Mouse (Mus musculus) forebrain, embryonic 15.5 days (tissue): ENCODE data around the gene Hoxa1. TPM values are rescaled to one million over a fixed set of nuclear protein-coding genes. Genes with fewer than 3 reads are reported as not detected.

Experiments used
- ATAC-seq: fragments of 200-750 bp; cut with Nextera tagmentation; replicated peaks from 2 replicates; pipeline ENCODE4 v1.8.0; 2017; ENCODE audit warnings: mild to moderate bottlenecking, moderate TSS enrichment, moderate library complexity
- H3K27ac ChIP-seq: fragments of 300-500 bp; sonication (generic); replicated peaks from 2 replicates; pipeline ENCODE4 v1.5.1; 2015; ENCODE audit warnings: mild to moderate bottlenecking, inconsistent platforms
- H3K27me3 ChIP-seq: fragments of 300-500 bp; sonication (generic); 2 replicates; pipeline ENCODE4 v1.6.1; 2015; ENCODE audit warnings: inconsistent platforms
- H3K36me3 ChIP-seq: fragments of 300-500 bp; sonication (generic); 2 replicates; pipeline ENCODE4 v1.6.1; 2015; ENCODE audit warnings: mild to moderate bottlenecking, inconsistent platforms
- H3K4me1 ChIP-seq: fragments of 300-500 bp; sonication (generic); 2 replicates; pipeline ENCODE4 v1.6.1; 2015; ENCODE audit warnings: inconsistent platforms
- H3K4me2 ChIP-seq: fragments of 300-500 bp; sonication (generic); replicated peaks from 2 replicates; pipeline ENCODE4 v1.6.1; 2015; ENCODE audit warnings: mild to moderate bottlenecking, inconsistent platforms
- H3K4me3 ChIP-seq: fragments of 300-500 bp; sonication (generic); 2 replicates; pipeline ENCODE4 v1.5.1; 2015; ENCODE audit warnings: mild to moderate bottlenecking, inconsistent platforms
- H3K9ac ChIP-seq: fragments of 300-500 bp; sonication (generic); replicated peaks from 2 replicates; pipeline ENCODE4 v1.6.1; 2015; ENCODE audit warnings: mild to moderate bottlenecking, inconsistent platforms
- H3K9me3 ChIP-seq: fragments of 300-500 bp; sonication (generic); 2 replicates; pipeline ENCODE4 v1.6.1; 2016; ENCODE audit warnings: inconsistent platforms
- WGBS: fragments of 180-500 bp; shearing (Covaris S2); methylation state at CpG from one replicate; pipeline ENCODE4 v1.1.7; 2015; ENCODE audit warnings: mixed read lengths; 5-methylcytosine and 5-hydroxymethylcytosine counted together
- polyA plus RNA-seq: library from polyadenylated mRNA; unstranded; fragments of >200 nt; fragmentation: Nextera tagmentation; extraction: Ambion mirVana; gene quantifications from 2 replicates; pipeline ENCODE4 v1.2.1, GENCODE M21; 2015

Gene Hoxa1
- polyA plus RNA-seq, 1 experiment from 2014 or later, result not detected

DNA sequence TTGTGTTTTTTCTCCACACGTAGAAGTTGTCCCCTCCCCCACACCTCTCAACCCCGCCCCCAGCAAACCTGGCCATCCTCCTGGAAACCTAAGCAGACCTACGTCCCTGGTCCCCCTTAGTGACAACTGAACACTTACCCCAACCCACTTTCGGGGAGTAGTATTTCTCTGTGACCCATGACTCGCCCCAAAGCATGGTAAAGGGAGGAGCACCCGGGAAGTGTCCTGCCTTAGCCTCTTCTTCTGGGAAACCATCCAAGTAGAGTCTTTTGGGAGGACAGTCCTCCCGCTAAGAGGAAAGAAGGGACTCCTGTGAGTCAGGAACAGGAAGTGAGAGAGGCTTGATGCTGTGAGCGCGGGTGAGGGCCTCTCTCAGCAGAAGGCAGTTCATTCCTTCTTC is 1.9 kb upstream of the Hoxa1 start:
- Histone ChIP-seq H3K9ac (no peak overlapping the region), H3K36me3 (no peaks in the 10 kb centered on the region), H3K4me3 (no peak overlapping the region), H3K9me3 (no peaks in the 10 kb centered on the region), H3K4me1 (peaks cover 14% of the 10 kb centered on the region), H3K27me3 (peaks cover 95% of the 10 kb centered on the region), H3K4me2 (no peak overlapping the region), H3K27ac (no peak overlapping the region)
- no peak for ATAC-seq
- WGBS, result 4% methylated on average over 8 of the region's 9 CpGs

GRCm38 (mm10) chr6:52159164-52159761 is 1.1 kb upstream of the Hoxa1 start:
- no peaks in the 10 kb centered on the region for H3K9me3 ChIP-seq
- no peak overlapping the region for H3K27ac ChIP-seq
- no peaks in the 10 kb centered on the region for H3K36me3 ChIP-seq
- peaks cover 14% of the 10 kb centered on the region for H3K4me1 ChIP-seq
- peaks cover 97% of the 10 kb centered on the region for H3K27me3 ChIP-seq
- H3K4me2 ChIP-seq, result peak overlapping the region; percentile 93; the same call in 1 of the 2 replicates
- WGBS, result 4% methylated on average over 12 of the region's 12 CpGs
- ATAC-seq, result no peak
- H3K9ac ChIP-seq, result no peak overlapping the region
- peak overlapping the region; percentile 46; the same call in 1 of the 2 replicates for H3K4me3 ChIP-seq

GRCm38 (mm10) chr6:52157466-52158275 is 446 bp downstream of the Hoxa1 start:
- Histone ChIP-seq H3K4me1 (peaks cover 14% of the 10 kb centered on the region), H3K36me3 (no peaks in the 10 kb centered on the region), H3K4me2 (peak overlapping the region; percentile 93), H3K9me3 (no peaks in the 10 kb centered on the region), H3K9ac (no peak overlapping the region), H3K27me3 (peaks cover 97% of the 10 kb centered on the region), H3K27ac (no peak overlapping the region), H3K4me3 (peak overlapping the region; percentile 46)
- peak; percentile 29 for ATAC-seq
- WGBS, result 2% methylated on average over 32 of the region's 32 CpGs

GRCm38 (mm10) chr6:52156551-52157200 is 1.4 kb downstream of the Hoxa1 start:
- H3K9me3 ChIP-seq, result no peaks in the 10 kb centered on the region
- peaks cover 97% of the 10 kb centered on the region for H3K27me3 ChIP-seq
- H3K9ac ChIP-seq, result no peak overlapping the region
- no peaks in the 10 kb centered on the region for H3K36me3 ChIP-seq
- no peak overlapping the region for H3K27ac ChIP-seq
- WGBS, result 1% methylated on average over 20 of the region's 20 CpGs
- H3K4me1 ChIP-seq, result peaks cover 14% of the 10 kb centered on the region
- ATAC-seq, result no peak
- H3K4me2 ChIP-seq, result no peak overlapping the region
- H3K4me3 ChIP-seq, result no peak overlapping the region

DNA sequence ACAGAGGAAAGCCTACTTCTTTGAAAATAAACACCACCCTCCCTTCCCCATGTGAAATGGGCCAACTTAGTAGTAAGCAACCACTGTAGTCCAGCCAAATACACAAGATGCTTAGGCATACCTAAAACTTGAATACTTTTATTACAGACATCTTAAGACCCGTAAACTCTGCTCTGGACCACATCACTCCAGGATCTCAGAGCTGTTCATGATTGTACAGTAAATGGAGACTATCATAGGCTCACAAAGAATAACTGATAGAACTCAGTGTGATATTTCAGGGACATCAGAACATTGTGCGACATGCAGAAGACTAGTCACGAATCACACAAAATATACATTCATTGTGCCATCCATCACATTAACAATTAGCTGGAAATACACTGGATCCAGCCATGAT is 2.6 kb downstream of the Hoxa1 start:
- Histone ChIP-seq H3K27ac (no peak overlapping the region), H3K27me3 (peaks cover 98% of the 10 kb centered on the region), H3K4me2 (no peak overlapping the region), H3K4me3 (no peak overlapping the region), H3K9me3 (no peaks in the 10 kb centered on the region), H3K36me3 (no peaks in the 10 kb centered on the region), H3K4me1 (peaks cover 14% of the 10 kb centered on the region), H3K9ac (no peak overlapping the region)
- no peak for ATAC-seq
- WGBS, result 40% methylated on average over 3 of the region's 3 CpGs

- WGBS, result 1% methylated on average over 5 of the region's 5 CpGs
- Histone ChIP-seq H3K9ac (no peak overlapping the region), H3K4me2 (no peak overlapping the region), H3K36me3 (no peaks in the 10 kb centered on the region), H3K27me3 (peaks cover 98% of the 10 kb centered on the region), H3K9me3 (no peaks in the 10 kb centered on the region), H3K4me1 (peaks cover 13% of the 10 kb centered on the region), H3K4me3 (no peak overlapping the region), H3K27ac (no peak overlapping the region)
- no peak for ATAC-seq
These were observed 4.1 kb downstream of the Hoxa1 start for GRCm38 (mm10) chr6:52154044-52154443.

DNA sequence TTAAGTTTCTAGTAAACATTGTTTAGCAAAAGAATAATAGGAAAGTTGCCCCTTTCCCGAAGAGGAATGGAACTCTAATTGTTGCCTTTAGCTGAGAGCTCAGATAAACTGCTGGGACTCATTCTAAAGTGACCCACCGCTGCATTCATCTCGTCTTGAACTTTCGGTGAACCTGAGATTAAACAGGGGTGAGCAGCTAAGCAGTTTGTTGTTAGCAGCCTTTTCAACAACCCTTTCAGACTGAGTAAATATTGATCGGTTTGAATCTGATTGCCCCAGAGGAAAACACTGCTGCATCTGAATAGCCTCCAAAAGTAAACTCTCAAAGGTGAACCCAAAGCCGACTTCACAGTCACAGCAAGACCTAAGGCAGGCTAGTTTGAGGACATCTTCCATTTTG is 4.8 kb downstream of the Hoxa1 start:
- Histone ChIP-seq H3K4me2 (no peak overlapping the region), H3K9ac (no peak overlapping the region), H3K36me3 (no peaks in the 10 kb centered on the region), H3K4me3 (no peak overlapping the region), H3K27me3 (peaks cover 96% of the 10 kb centered on the region), H3K27ac (no peak overlapping the region), H3K9me3 (no peaks in the 10 kb centered on the region), H3K4me1 (peaks cover 5% of the 10 kb centered on the region)
- WGBS, result 0% methylated on average over 6 of the region's 6 CpGs
- no peak for ATAC-seq

GRCm38 (mm10) chr6:52152226-52153193 is 5.6 kb downstream of the Hoxa1 start:
- Histone ChIP-seq H3K4me3 (no peak overlapping the region), H3K9me3 (no peaks in the 10 kb centered on the region), H3K4me2 (no peak overlapping the region), H3K4me1 (no peaks in the 10 kb centered on the region), H3K27ac (no peak overlapping the region), H3K36me3 (no peaks in the 10 kb centered on the region), H3K9ac (no peak overlapping the region), H3K27me3 (peaks cover 96% of the 10 kb centered on the region)
- 2% methylated on average over 16 of the region's 16 CpGs for WGBS
- no peak for ATAC-seq

DNA sequence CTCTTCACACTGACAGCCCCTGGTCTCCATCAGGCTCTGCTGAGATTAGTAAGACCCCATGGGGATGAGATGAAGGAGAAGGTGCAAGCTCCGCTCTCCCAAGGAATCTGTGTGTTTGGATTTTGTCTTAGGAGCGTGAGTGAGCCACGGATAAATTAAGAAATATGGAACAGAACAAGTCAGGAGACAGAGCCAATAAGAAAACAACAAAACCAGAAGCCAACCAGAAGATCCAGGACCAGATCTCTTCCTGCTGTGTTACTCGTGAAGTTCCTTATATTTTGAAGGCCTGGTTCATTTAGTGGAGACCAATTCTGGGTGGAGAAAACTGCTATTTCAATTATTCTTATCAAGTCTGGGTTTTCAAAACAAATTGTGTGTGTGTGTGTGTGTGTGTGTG is 6.5 kb downstream of the Hoxa1 start:
- Histone ChIP-seq H3K9me3 (no peaks in the 10 kb centered on the region), H3K4me2 (no peak overlapping the region), H3K4me1 (no peaks in the 10 kb centered on the region), H3K27ac (no peak overlapping the region), H3K27me3 (peaks cover 95% of the 10 kb centered on the region), H3K9ac (no peak overlapping the region), H3K36me3 (no peaks in the 10 kb centered on the region), H3K4me3 (no peak overlapping the region)
- ATAC-seq, result no peak
- 4% methylated on average over 4 of the region's 4 CpGs for WGBS

DNA sequence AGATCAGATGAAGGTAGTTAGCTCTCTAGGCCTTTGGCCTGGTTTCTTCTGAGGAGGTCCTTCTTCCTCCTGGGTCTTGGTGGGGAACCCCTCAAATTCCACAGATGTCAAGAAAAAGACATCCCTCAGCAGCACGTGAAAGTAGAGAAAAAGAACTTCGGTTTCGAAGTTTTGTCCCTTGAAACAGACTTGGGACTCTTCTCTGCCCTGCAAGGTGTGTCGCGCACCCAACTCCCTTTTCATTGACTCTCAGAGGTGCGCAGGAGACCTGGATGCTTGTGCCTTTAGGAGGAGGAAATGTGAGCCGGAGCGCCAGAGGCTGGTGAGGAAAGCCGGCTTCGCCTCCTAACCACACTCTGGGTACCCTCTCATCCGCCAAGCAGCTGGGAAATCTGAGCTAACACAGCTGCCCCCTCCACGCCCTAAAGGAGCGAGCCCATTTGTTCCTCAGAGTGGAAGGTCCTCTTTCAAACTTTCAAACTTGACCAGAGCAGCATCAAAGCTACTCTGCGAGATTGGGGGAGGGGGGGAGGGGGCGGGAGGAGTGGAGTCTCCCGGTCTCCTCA is 7.6 kb downstream of the Hoxa1 start:
- H3K27me3 ChIP-seq, result peaks cover 90% of the 10 kb centered on the region
- no peaks in the 10 kb centered on the region for H3K9me3 ChIP-seq
- H3K4me3 ChIP-seq, result no peak overlapping the region
- H3K4me1 ChIP-seq, result no peaks in the 10 kb centered on the region
- H3K4me2 ChIP-seq, result no peak overlapping the region
- no peak overlapping the region for H3K27ac ChIP-seq
- no peak overlapping the region for H3K9ac ChIP-seq
- no peaks in the 10 kb centered on the region for H3K36me3 ChIP-seq
- no peak for ATAC-seq
- 4% methylated on average over 16 of the region's 16 CpGs for WGBS

- Histone ChIP-seq H3K27me3 (peaks cover 3% of the 10 kb centered on the region; the same call in 1 of the 2 replicates), H3K27ac (no peak overlapping the region), H3K4me2 (no peak overlapping the region), H3K4me1 (peaks cover 3% of the 10 kb centered on the region; the same call in 1 of the 2 replicates), H3K9me3 (no peaks in the 10 kb centered on the region), H3K9ac (no peak overlapping the region), H3K4me3 (no peak overlapping the region), H3K36me3 (no peaks in the 10 kb centered on the region)
- ATAC-seq, result no peak
- WGBS, result 85% methylated on average over 5 of the region's 5 CpGs
These were observed 19.0 kb downstream of the Hoxa1 start for GRCm38 (mm10) chr6:52139115-52139514.
